ENCODE assay signal across 9 mouse cellular contexts in the genomic region with DNA sequence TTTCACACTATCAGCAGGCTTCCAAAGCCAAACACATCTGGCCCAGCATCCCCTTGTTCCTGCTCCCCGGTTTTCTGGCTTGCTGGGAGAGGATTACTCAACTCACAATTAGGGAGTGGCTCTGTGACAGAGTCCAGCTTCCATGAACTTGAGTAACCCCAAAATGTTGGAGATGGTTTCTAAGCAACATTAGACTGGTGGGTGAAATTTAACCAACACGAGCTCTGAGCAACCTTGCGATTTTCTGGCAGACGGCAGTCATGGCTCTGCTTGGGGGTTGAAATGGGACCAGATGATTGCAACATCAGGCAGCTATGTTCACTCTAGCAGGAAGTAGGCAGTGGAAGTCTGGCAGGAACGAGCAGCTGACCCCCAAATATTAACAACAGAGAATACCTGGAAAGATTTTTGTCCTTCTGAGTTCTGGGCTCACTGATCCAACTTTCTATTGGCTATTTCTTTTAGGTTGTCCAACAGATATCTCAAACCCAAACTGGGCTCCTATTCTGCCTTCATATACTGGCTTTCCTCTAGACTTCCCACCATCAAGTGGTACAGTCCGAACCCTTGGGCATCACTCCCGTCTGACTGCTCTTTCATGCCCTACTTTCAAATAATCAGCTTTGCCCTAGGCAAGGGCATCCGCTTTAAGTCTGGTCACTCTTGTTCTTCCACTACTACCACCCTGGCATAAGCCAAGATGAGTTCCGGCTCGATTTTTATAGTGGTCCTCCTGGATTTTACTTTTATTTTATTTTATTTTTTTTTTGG. TPM values are rescaled to one million over a fixed set of nuclear protein-coding genes. Genes with fewer than 3 reads are reported as not detected.
A peak's percentile ranks its signal among the peaks of the same experiment; 100 is the strongest.
DNase-seq lines count a peak whose midpoint lies in the region; ATAC-seq and TF ChIP-seq lines count a peak whose summit lies in the region.
"Had no signal": no experiment of that assay in that cellular context is flagged by ENCODE, and none has a peak within 500 bp of the region (broad histone marks: within the 10 kb centered on the region; RNA-seq: fewer than 3 reads in every experiment).

No protein-coding gene starts in this region.

- H3K27ac ChIP-seq in liver, embryonic 13.5 days, result peak overlapping the region; percentile 49
- H3K27ac ChIP-seq in forebrain, embryonic 10.5 days, result no peak overlapping the region

- no peak overlapping the region for H3K4me2 ChIP-seq in liver, embryonic 13.5 days

- no peaks in the 10 kb centered on the region for H3K27me3 ChIP-seq in C2C12 (ENCODE audit: control insufficient read depth, insufficient read depth, insufficient read length)
- no peaks in the 10 kb centered on the region for H3K27me3 ChIP-seq in liver, embryonic 13.5 days
- H3K27me3 ChIP-seq in forebrain, embryonic 10.5 days (ENCODE audit: poor library complexity, severe bottlenecking), result no peaks in the 10 kb centered on the region

- no peak overlapping the region for H3K9ac ChIP-seq in liver, embryonic 13.5 days

- H3K79me3 ChIP-seq in C2C12 (ENCODE audit: low read depth), result no peaks in the 10 kb centered on the region

- peak; percentile 67 for DNase-seq in adrenal gland, postnatal 10 days
- peak; percentile 74 for DNase-seq in heart, postnatal 25 days (ENCODE audit: low spot score)
- no peak for DNase-seq in liver, embryonic 13.5 days
- peak; percentile 83 for DNase-seq in yolk sac, embryonic 10.5 days (ENCODE audit: low spot score)
- no peak for DNase-seq in neural tube, embryonic 10.5 days (ENCODE audit: extremely low spot score, low spot score)
- no peak for DNase-seq in forebrain, embryonic 10.5 days (ENCODE audit: extremely low spot score, low spot score)

- WGBS in liver, embryonic 13.5 days (ENCODE audit: insufficient replicate concordance), result 60% methylated on average over 10 of the region's 10 CpGs
- 86% methylated on average over 10 of the region's 10 CpGs for WGBS in forebrain, embryonic 10.5 days

- H3K4me3 ChIP-seq in C2C12 (ENCODE audit: insufficient read depth, poor library complexity, severe bottlenecking), result no peak overlapping the region
- no peak overlapping the region for H3K4me3 ChIP-seq in liver, embryonic 13.5 days (replicated peaks)
- no peak overlapping the region for H3K4me3 ChIP-seq in forebrain, embryonic 10.5 days

- no peak for TF ChIP-seq CTCF in C2C12 (IDR thresholded peaks at IDR 0.05; ENCODE audit: control insufficient read depth, insufficient read depth, insufficient read length)

- no peaks in the 10 kb centered on the region for H3K36me3 ChIP-seq in C2C12 (ENCODE audit: control insufficient read depth, insufficient read depth)
- H3K36me3 ChIP-seq in liver, embryonic 13.5 days, result no peaks in the 10 kb centered on the region
- no peaks in the 10 kb centered on the region for H3K36me3 ChIP-seq in forebrain, embryonic 10.5 days (replicated peaks)

- no peaks in the 10 kb centered on the region for H3K9me3 ChIP-seq in liver, embryonic 13.5 days (replicated peaks)
- H3K9me3 ChIP-seq in forebrain, embryonic 10.5 days, result no peaks in the 10 kb centered on the region

- no peaks in the 10 kb centered on the region for H3K79me2 ChIP-seq in C2C12 (ENCODE audit: control insufficient read depth, insufficient read depth)

- H3K4me1 ChIP-seq in liver, embryonic 13.5 days (replicated peaks), result peaks cover 11% of the 10 kb centered on the region
- peaks cover 10% of the 10 kb centered on the region; the same call in 1 of the 2 replicates for H3K4me1 ChIP-seq in forebrain, embryonic 10.5 days

- intact Hi-C loops in heart, postnatal 25 days (cut with DNase I), result no loop called here

- peak; percentile 82 for ATAC-seq in liver, embryonic 13.5 days (ENCODE audit: low read depth)
- ATAC-seq in erythroblast, adult 5-6 weeks (replicated peaks; ENCODE audit: low FRiP score, poor library complexity, severe bottlenecking), result no peak

- H3ac ChIP-seq in C2C12 (ENCODE audit: control insufficient read depth, insufficient read length, low read depth), result no peak overlapping the region

TF ChIP-seq in C2C12, 6 proteins besides CTCF, POLR2A, EP300 and RAD21:
- TF ChIP-seq CEBPB (IDR thresholded peaks at IDR 0.05; ENCODE audit: low read depth), result peak; percentile 86
- no peak for TF ChIP-seq MYOD1 (IDR thresholded peaks at IDR 0.05; ENCODE audit: control insufficient read depth, insufficient read length, low read depth)
- TF ChIP-seq FOSL1 (IDR thresholded peaks at IDR 0.05; ENCODE audit: insufficient read depth, low read length, poor library complexity, severe bottlenecking), result no peak

RNA-seq across cellular contexts. Expression of gene Lax1, which starts 4.0 kb away (rescaled TPM):
- polyA plus RNA-seq in C2C12 (2012; fragmentation: generic; extraction: Trizol), result not detected
- 1 to 10 TPM; 1.7 to 2.0 TPM for total RNA-seq in adrenal gland, postnatal 10 days (2021)
- total RNA-seq in heart, postnatal 25 days (2021), result under 1 TPM in 1 of 2 experiments, not detected in 1; 0.36 TPM
- 0.28 and 0.65 TPM in 2 replicates for polyA plus RNA-seq in liver, embryonic 13.5 days (2015; fragmentation: Nextera tagmentation; extraction: Ambion mirVana)
- total RNA-seq in erythroblast, adult 5-6 weeks (2015; ENCODE audit: low replicate concordance), result 1.3 TPM in 1 of 2 replicates, not detected in the other
- 1.7 and 2.0 TPM in 2 replicates for total RNA-seq in erythroblast, adult 5-6 weeks (2017; ENCODE audit: low replicate concordance)
- 0.44 and 0.93 TPM in 2 replicates for polyA plus RNA-seq in forebrain, embryonic 10.5 days (2016; fragmentation: Nextera tagmentation; extraction: Ambion mirVana)
- total RNA-seq: layer of hippocampus, postnatal 14 days had no signal

RNA-seq across cellular contexts. Expression of gene Gm38394, which starts 24.8 kb away (rescaled TPM):
- 2.0 TPM for polyA plus RNA-seq in C2C12 (2012; fragmentation: generic; extraction: Trizol)
- total RNA-seq in adrenal gland, postnatal 10 days (2021), result 10 to 100 TPM; 31.6 to 39.5 TPM
- total RNA-seq in heart, postnatal 25 days (2021), result 10 to 100 TPM; 15.7 to 15.9 TPM
- polyA plus RNA-seq in liver, embryonic 13.5 days (2015; fragmentation: Nextera tagmentation; extraction: Ambion mirVana), result 0.97 and 1.2 TPM in 2 replicates
- 17.6 and 22.9 TPM in 2 replicates for total RNA-seq in erythroblast, adult 5-6 weeks (2015; ENCODE audit: low replicate concordance)
- total RNA-seq in erythroblast, adult 5-6 weeks (2017; ENCODE audit: low replicate concordance), result 5.5 and 16.6 TPM in 2 replicates
- 4.3 and 4.4 TPM in 2 replicates for polyA plus RNA-seq in forebrain, embryonic 10.5 days (2016; fragmentation: Nextera tagmentation; extraction: Ambion mirVana)

RNA-seq across cellular contexts. Expression of gene Zbed6, which starts 25.2 kb away (rescaled TPM):
- polyA plus RNA-seq in C2C12 (2012; fragmentation: generic; extraction: Trizol), result 2.8 TPM
- 10 to 100 TPM in 1 of 2 experiments, 1 to 10 TPM in 1; 8.4 to 13.0 TPM for total RNA-seq in adrenal gland, postnatal 10 days (2021)
- total RNA-seq in heart, postnatal 25 days (2021), result 1 to 10 TPM; 5.7 to 8.3 TPM
- not detected in 2 replicates for polyA plus RNA-seq in liver, embryonic 13.5 days (2015; fragmentation: Nextera tagmentation; extraction: Ambion mirVana)
- 5.2 TPM in 1 of 2 replicates, not detected in the other for total RNA-seq in erythroblast, adult 5-6 weeks (2015; ENCODE audit: low replicate concordance)
- 12.8 and 27.2 TPM in 2 replicates for total RNA-seq in erythroblast, adult 5-6 weeks (2017; ENCODE audit: low replicate concordance)
- polyA plus RNA-seq in forebrain, embryonic 10.5 days (2016; fragmentation: Nextera tagmentation; extraction: Ambion mirVana), result not detected in 2 replicates

Comparison
In these comparisons a context has a peak if more than half of its experiments do, and no peak if none do; other contexts are left out.
1. DNase-seq: peak in adrenal gland, postnatal 10 days (single experiment), heart, postnatal 25 days (single experiment) and yolk sac, embryonic 10.5 days (single experiment); none in liver, embryonic 13.5 days (single experiment), neural tube, embryonic 10.5 days (single experiment) and forebrain, embryonic 10.5 days (single experiment).